Mouse (Mus musculus) kidney, postnatal 4 days (tissue): ENCODE results near the gene Olfr984.

ENCODE experiments used
- DNase-seq, 2 experiments: peaks; one replicate each; pipeline ENCODE4 v3.0.0; 2021; ENCODE audit warnings: mixed read lengths in 2 of 2

Gene Olfr984

GRCm38 (mm10) chr9:40114106-40114505, at the start of gene Olfr984:
Gene Olfr984, minus strand, starts transcription at chr9:40114206.
- DNase-seq: no peak

DNA sequence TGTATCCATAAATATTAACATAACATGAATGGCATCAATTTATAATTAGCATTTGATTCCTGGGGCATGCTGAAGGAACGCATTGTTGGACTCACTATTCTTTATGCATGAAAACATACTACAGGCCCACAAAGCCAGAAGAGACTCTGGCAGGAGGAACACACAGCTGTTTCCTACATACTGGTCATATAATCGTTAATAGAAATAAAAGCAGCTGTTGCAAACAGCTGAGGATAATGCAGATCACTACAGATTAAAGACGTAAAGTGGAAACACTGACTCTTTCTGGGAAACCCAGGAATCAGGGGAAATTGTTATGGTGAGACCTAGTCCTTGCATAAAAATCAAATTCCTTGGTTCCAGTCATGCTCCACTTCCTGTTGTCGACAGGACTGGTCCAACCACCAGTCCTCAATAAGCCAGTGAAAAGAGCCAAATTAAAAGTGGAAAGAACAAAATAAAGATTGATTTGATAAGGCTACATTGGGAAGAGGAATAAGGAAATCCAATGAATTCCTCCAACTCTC, 41.2 kb upstream of the Olfr984 start:
- DNase-seq: no peak

DNA sequence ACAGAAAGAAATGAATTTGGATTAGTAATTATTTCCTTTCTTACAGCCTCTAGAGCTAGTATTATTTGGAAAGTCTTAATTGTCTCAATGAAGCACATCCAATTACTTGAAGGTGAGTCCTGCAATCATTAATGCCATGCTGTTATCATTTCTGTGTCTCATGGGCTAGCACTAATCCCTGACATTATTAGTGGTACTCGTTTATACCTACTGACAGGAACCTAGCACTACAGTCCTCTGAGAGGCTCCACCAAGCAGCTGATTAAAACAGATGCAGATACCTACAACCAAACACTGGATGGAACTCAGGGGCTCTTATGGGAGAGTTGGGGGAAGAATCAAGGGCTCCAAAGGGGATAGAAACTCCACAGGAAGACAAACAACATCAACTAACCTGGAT, 27.5 kb upstream of the Olfr984 start:
- no peak for DNase-seq

DNA sequence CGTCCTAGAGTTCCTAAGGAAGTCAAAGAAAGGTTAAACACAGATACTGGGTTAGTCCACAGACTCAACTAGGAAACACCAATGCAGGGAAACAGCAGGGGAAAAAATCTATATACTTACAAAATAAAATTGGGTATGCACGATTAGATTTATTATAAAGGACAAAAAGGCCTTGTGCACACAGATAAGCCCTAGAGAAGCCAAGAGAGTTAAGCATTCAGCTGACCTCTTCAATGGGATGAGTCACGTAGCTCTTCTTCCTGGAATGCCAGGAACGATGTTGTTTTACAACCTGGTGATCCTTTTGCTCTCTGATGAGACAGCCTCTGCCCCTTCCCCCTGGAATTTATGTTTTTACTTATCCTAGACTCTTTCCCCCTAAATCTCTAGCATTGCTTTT, 25.5 kb upstream of the Olfr984 start:
- DNase-seq: no peak

DNA sequence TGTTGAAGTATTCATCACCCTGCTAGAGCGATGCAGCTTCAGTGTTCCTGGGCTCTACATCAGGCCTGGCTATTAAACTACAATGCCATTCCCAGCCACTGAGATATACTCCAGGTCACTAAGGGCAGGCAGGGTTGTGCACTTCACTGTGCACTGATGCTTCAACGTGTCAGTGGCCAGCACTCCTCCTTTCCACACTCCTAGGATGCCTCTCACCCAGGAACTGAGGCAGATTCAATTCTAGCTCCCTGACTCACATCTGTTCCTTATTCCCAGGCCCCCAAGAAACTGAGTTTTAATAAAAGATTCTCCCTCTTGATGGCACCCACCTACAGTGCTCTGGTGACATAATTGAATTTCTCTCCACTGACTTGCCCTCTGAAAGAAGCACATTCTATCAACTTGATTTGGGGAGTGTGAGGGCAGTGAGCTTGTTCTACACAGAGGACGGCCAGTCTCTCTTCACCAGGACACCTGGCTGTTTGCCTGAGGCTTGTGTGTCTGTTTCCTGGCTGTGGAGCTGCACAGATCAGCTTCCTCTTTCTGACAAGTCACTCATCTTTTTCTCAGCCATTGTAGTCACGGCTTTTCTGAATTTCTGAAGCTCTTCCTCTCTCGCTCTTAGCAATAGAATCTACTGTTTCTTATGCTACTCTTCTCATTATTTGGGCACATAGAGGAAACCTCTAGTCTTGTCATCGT, 23.1 kb upstream of the Olfr984 start:
- DNase-seq: no peak

DNA sequence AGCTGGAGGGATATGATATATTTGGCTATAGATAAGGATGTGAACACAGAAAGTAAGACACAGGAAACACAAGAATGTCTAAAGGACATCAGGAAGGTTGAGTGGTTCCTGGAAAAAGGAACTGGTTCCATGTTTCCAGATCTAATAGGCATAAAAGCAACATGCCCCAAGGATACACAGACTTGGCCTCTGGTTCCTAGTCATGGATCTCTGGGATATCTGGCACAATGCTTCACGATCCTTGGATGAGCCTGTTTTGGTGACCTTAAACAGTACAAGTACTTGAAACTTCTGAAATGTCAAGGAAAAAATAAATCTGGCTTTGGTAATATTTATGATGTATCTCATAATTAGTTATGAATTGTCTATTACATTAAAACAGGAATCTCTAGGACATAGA, 16.6 kb upstream of the Olfr984 start:
- DNase-seq: no peak

DNA sequence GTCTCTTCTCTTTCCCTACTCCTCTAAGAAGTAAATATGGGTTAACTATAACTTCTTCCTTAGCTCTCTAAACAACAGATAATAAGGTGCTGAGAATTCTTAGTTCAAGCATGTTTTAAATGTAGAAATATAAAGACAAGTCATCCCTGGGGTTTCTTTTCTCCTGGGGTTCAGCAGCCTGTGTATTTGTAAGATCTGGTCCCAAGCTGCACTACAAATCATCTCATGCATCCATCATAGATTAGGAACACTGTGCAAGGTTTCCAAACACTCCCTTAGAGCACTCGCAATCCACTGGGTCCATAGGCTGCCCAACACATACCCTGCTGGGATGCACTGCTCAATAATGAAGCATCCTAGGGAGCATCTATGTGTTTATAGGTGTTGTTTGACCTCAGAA, 16.1 kb upstream of the Olfr984 start, which contains the start of gene Olfr985:
Olfr985 (minus strand) TSS at position 101 of the 400 bp plus-strand sequence.
- no peak for DNase-seq

DNA sequence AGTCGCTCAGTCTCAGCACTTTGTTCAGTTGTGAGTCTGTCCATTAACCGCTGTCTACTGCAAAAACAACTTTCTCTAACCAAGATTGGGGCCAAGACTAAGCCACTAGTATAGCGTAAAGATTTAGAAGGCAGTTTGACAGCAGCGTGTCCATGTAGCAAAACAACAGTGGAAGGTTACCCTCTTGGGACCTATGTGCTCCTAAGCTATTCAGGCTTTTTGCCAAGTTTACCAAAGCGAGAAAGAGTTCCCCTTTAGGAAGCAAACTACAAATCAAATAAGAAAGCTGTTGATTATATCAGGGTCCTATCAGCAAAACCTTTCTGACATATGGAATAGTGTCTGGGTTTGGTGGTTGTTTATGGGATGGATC, 3.3 kb upstream of the Olfr984 start:
- DNase-seq: no peak

DNA sequence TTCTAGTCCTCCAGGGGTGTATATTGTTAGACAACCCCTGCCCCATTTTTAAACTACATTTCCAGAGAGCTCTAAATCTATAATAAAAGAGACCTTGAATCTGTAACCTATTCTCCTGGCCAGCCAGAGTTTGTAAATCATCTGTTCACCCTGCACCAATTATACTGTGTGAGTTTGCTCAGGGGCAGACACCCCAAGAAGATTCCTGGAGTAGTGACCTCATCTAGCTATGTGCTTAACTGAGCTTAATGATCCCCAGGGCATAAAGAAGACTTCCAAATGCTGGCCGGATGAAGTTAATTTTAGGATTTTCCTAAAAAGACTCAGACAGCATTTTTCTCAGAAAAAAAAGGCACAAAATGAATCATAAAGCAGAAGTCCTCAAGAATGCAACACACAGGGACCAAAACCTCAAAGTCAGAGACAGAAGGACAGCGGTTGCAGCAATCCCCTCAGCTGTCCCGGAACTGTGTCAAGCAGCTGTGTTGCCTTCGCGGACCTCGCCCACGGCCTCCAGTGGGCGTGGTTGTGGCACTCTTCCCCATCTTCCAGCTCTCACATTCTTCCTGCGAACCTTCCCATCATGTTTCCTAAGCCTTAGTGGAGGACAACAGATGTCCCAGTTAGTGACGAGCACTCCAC, 2.8 kb upstream of the Olfr984 start:
- peak; percentile 57 to 76 for DNase-seq

DNA sequence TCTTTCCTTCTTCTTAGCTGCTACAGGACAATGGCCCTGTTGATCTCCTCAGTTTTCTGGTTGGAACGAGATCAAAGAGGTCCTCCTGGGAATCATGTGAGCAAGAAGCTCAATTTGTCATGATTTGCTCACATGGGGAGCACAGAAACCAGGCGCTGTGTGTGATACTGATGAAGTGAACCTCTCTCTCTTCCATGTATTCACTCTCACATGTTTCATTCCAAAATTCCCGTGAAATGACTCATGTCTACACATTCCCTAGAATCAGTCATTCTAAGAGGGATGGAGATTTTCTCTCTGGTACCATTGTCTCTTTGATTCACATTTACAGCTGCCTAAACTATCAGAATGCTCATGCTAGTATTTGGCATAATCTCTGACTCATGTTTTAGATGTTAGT, 19.2 kb downstream of the Olfr984 start:
- DNase-seq: no peak

GRCm38 (mm10) chr9:40093495-40093894, 20.5 kb downstream of the Olfr984 start, which contains the start of gene Olfr983:
Gene Olfr983, minus strand, starts transcription at chr9:40093595.
- DNase-seq: no peak

- no peak for DNase-seq
These were observed 40.5 kb downstream of the Olfr984 start, which contains the start of gene Olfr982 for GRCm38 (mm10) chr9:40073529-40073928. Gene Olfr982, plus strand, starts transcription at chr9:40073829.

- no peak for DNase-seq
These were observed 63.9 kb downstream of the Olfr984 start for GRCm38 (mm10) chr9:40050138-40050537.
